Mouse (Mus musculus) ES-Bruce4 (cell line): Measurements from ENCODE around the gene Ccdc88c. TPM values are rescaled to one million over a fixed set of nuclear protein-coding genes. Genes with fewer than 3 reads are reported as not detected.

Experiments
- H3K27ac ChIP-seq: 2 replicates; pipeline ENCODE4 v1.5.1; 2012; ENCODE audit warnings: low read length, inconsistent platforms; ENCODE audit not compliant: insufficient read depth
- H3K27me3 ChIP-seq: 2 replicates; pipeline ENCODE4 v1.6.1; 2012; ENCODE audit warnings: mild to moderate bottlenecking, low read length, inconsistent platforms; ENCODE audit not compliant: control insufficient read depth, poor library complexity, insufficient read depth, severe bottlenecking
- H3K36me3 ChIP-seq: 2 replicates; pipeline ENCODE4 v1.6.1; 2012; ENCODE audit warnings: inconsistent platforms, mild to moderate bottlenecking, low read length, moderate library complexity; ENCODE audit not compliant: control insufficient read depth, poor library complexity, insufficient read depth, severe bottlenecking
- H3K4me1 ChIP-seq: one replicate; pipeline ENCODE4 v1.8.1; 2011; ENCODE audit warnings: low read length; ENCODE audit not compliant: control insufficient read depth, insufficient read depth
- H3K4me3 ChIP-seq: 2 replicates; pipeline ENCODE4 v1.5.1; 2011; ENCODE audit warnings: low read depth, mild to moderate bottlenecking, low read length
- H3K9ac ChIP-seq: 2 replicates; pipeline ENCODE4 v1.6.1; 2012; ENCODE audit warnings: low read depth, mild to moderate bottlenecking, inconsistent platforms; ENCODE audit not compliant: poor library complexity, severe bottlenecking
- H3K9me3 ChIP-seq: replicated peaks from 2 replicates; pipeline ENCODE4 v1.6.1; 2012; ENCODE audit warnings: mild to moderate bottlenecking, low read length, inconsistent platforms; ENCODE audit not compliant: control insufficient read depth, poor library complexity, insufficient read depth, severe bottlenecking
- CTCF ChIP-seq: IDR thresholded peaks from one replicate; pipeline ENCODE4 v1.8.1; 2011; ENCODE audit warnings: low read depth, low read length
- EP300 ChIP-seq: IDR thresholded peaks from 2 replicates; pipeline ENCODE4 v1.6.1; 2011; ENCODE audit warnings: low read depth, low read length; ENCODE audit not compliant: insufficient read depth
- POLR2A ChIP-seq: IDR thresholded peaks from one replicate; pipeline ENCODE4 v1.8.1; 2011; ENCODE audit warnings: low read length; ENCODE audit not compliant: insufficient read depth
- polyA plus RNA-seq: library from polyadenylated mRNA; stranded (reverse); fragments of >200 nt; gene quantifications from 2 replicates; pipeline ENCODE4 v1.2.4, GENCODE M21; 2011; ENCODE audit warnings: low read depth; ENCODE audit not compliant: missing spikeins, insufficient read depth, insufficient read length

Gene Ccdc88c
- polyA plus RNA-seq, 1 experiment: 69.0 TPM

DNA sequence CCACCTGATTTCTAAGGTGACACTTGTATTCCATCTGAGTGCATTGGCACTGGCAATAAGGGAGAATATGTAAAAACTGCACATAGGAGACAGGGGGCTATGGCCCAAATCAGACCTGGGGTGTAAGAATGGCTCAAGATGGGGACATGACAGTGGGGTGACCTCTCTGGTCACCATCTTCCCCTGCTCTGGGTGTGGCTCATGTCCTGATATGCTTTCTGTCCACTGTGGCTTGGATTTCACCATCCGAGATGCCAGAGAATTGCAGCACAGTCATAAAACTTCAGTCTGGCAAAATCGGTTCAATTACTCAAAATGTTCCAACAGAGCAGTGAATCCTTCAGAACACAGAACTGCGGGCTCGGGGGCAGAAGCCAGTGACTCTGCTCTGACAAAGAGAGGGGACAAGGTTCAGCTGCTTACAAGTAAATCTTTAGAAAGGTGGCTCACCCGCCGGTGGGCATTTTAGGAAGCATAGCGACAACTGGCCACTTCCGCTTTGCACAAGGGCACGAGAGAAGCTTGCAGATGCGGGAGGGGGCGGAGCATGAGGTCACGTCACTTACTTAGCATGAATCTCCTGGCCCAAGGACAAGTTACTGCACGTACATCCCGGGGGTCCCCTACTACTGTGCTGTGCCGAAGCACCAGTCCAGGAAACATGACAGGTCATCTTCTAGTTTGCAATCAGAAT is 104.1 kb downstream of the Ccdc88c start:
- Histone ChIP-seq H3K4me3 (no peak overlapping the region), H3K27me3 (no peaks in the 10 kb centered on the region), H3K4me1 (no peaks in the 10 kb centered on the region), H3K36me3 (peaks cover 18% of the 10 kb centered on the region), H3K9me3 (no peaks in the 10 kb centered on the region), H3K9ac (no peak overlapping the region), H3K27ac (no peak overlapping the region)
- TF ChIP-seq CTCF: no peak
- TF ChIP-seq POLR2A: no peak
- TF ChIP-seq EP300: no peak

DNA sequence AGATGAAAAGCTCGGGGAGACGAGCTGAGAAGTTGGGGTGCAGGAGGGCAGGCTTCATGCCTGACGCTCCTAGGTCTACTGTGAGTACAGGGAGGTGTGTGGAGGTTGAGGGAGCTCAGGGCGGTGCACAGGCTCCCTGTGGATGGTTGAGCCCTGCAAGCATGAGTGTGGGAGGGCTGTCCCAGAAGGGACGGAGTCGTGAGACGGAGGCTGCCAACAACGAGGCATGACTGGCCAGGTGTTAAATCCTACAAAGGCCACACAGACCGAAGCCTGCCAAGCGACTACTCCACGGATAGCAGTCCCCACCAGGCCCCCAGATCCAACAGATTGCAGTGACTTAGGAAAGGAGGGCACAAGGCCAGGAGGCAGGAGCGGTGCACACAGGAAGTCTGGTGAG is 118.1 kb downstream of the Ccdc88c start:
- Histone ChIP-seq H3K9me3 (no peaks in the 10 kb centered on the region), H3K36me3 (peaks cover 10% of the 10 kb centered on the region), H3K27ac (no peak overlapping the region), H3K4me3 (no peak overlapping the region), H3K27me3 (no peaks in the 10 kb centered on the region), H3K4me1 (peaks cover 2% of the 10 kb centered on the region), H3K9ac (no peak overlapping the region)
- no peak for TF ChIP-seq CTCF
- no peak for TF ChIP-seq POLR2A

DNA sequence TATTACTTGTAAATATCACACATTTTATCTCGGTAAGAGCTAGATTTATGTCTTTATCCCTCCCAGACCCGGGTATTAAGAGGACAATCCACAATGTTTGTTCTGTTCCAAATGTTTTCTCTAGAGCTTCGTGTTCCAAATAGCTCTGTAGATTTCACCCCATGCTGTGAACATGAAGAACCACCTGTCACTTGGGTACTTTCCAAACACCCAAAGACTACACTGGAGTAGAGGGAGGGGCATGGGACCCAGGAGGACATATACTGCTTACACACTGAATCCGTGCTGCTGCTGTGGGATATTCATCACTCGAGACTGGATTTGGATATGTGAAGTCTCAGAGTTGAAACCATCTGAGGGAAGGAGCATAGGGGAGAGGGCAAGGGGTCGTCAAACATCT is 119.1 kb downstream of the Ccdc88c start:
- no peak overlapping the region for H3K4me3 ChIP-seq
- H3K9me3 ChIP-seq: no peaks in the 10 kb centered on the region
- H3K27me3 ChIP-seq: no peaks in the 10 kb centered on the region
- no peak overlapping the region for H3K27ac ChIP-seq
- H3K9ac ChIP-seq: no peak overlapping the region
- H3K4me1 ChIP-seq: peaks cover 2% of the 10 kb centered on the region
- peaks cover 10% of the 10 kb centered on the region for H3K36me3 ChIP-seq
- TF ChIP-seq EP300: no peak

DNA sequence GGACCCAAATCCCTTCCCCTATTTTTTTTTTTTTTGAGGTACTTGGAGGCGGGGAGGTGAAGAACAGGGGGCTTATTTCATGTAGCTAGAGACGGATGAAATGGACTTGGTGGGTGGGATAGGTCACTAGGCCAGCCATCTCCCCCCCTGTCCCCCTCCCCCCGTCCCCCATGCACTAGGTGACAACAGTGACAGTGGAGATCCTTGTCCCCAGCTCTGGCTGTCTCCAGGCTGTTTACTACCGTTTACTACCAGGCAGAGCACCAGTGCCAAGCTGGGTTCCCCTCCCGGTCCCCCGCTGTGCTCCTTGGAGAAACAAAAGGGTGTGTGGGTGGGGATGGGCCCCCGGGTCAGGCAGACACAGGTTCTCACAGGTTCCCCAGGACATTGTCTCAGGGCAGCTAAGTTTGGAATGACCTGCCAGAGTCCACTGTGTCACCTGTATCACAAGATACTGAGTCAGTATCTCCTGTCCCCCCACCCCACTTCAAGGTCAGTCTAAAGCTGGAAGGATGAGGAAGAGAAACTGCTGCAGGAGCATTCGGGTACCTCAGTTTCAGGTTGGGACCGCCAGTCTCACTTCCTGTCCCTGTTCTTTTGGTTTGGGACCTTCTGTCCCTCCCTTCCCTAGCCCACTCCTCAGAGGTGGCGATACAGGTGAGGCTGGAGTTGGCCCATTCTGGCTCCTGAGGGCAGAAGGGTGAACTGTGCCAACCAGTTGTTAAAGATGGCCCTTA is 120.4 kb downstream of the Ccdc88c start:
- no peaks in the 10 kb centered on the region for H3K9me3 ChIP-seq
- H3K36me3 ChIP-seq: peaks cover 7% of the 10 kb centered on the region
- peak overlapping the region; percentile 53; the same call in 1 of the 2 replicates for H3K4me3 ChIP-seq
- H3K4me1 ChIP-seq: peaks cover 2% of the 10 kb centered on the region
- H3K27ac ChIP-seq: no peak overlapping the region
- no peaks in the 10 kb centered on the region for H3K27me3 ChIP-seq
- 0 out of 2 replicates have a peak, but pooled peaks have one; percentile 7 for TF ChIP-seq EP300
- TF ChIP-seq POLR2A: no peak
- TF ChIP-seq CTCF: no peak
- peak overlapping the region; percentile 1; the same call in 1 of the 2 replicates for H3K9ac ChIP-seq

DNA sequence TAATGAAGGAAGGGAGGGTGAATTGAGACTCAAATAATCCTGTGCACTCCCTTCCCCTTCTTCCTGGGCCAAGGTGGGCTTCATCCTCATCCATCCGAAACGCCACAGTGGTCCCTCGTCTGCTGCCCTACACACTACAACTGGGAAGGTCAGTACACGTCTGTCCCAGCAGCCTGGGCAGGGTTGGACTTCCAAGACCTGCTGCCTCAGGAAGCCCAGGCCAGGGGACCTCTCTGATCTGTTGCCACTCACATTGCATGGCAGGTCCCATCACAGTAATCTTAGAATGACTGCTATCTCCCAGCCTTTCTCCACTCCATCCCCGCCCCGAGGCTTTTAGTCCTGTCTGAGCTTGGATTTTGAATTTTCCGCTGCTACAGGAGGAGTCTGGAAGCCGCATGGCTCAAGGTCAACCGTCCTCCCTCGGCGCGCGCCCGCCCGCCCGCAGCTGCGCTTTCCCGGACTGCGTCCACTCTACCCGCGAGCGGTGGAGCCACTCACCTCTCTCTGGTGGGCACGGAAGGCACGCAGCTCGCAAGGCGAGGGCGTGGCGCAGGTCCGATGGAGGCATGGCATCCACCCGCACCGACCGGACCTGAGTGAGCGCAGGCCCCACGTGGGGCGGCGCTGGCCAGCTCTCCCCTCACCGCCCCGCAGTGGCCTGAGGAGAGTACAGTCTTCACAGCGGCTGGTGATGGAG is 121.1 kb downstream of the Ccdc88c start, which contains the start of gene Gpr68:
Gene Gpr68 (minus strand): TSS at position 601 of the 700 bp plus-strand sequence.
- no peak for TF ChIP-seq EP300
- no peak for TF ChIP-seq CTCF
- TF ChIP-seq POLR2A: no peak
- Histone ChIP-seq H3K9ac (peak within 1 kb of the TSS; percentile 1; the same call in 1 of the 2 replicates), H3K27me3 (no peaks in the 10 kb centered on the region), H3K4me1 (peaks cover 2% of the 10 kb centered on the region), H3K4me3 (peak within 1 kb of the TSS; percentile 53), H3K27ac (no peak within 1 kb of the TSS), H3K36me3 (peaks cover 1% of the 10 kb centered on the region), H3K9me3 (no peaks in the 10 kb centered on the region)
